Mouse (Mus musculus) liver, postnatal 0 days (tissue): ENCODE measurements around the gene Agbl5.

Experiments used
- CTCF ChIP-seq: sonication (generic); IDR thresholded peaks from 2 replicates; pipeline ENCODE4 v1.5.1; 2016; ENCODE audit warnings: antibody characterized with exemption, low read depth
- EP300 ChIP-seq: IDR thresholded peaks from 2 replicates; pipeline ENCODE4 v1.6.1; 2016; ENCODE audit warnings: antibody characterized with exemption, low read depth, mild to moderate bottlenecking

DNA sequence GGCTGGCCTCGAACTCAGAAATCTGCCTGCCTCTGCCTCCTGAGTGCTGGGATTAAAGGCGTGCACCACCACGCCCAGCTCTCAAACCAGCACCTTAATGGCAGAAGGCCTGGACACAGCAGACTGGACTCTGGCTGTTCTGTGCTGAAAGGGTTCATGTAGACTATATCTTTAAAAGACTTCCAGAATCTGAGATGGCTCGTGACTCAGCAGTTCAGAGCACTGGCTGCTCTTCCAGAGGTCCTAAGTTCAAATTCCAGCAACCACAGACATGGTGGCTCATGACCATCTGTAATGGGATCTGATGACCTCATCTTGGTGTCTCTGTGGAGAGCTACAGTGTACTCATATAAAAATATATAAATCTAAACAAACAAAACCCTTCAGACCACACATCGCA is 13.4 kb downstream of the Agbl5 start:
- TF ChIP-seq CTCF (no peak), EP300 (no peak)
